Mouse (Mus musculus) olfactory bulb, adult 2 months (tissue): Measurements from ENCODE around the gene Oxld1. TPM values are rescaled to one million over a fixed set of nuclear protein-coding genes. Genes with fewer than 3 reads are reported as not detected.
A peak's percentile ranks its signal among the peaks of the same experiment; 100 is the strongest.

Source experiments
- H3K27ac ChIP-seq: fragments of 200-500 bp; 2 replicates; pipeline ENCODE4 v1.5.1; 2012; ENCODE audit warnings: low read depth, low read length; ENCODE audit not compliant: insufficient read depth
- H3K4me1 ChIP-seq: fragments of 200-500 bp; 2 replicates; pipeline ENCODE4 v1.6.1; 2012; ENCODE audit warnings: low read length; ENCODE audit not compliant: control insufficient read depth, insufficient read depth
- H3K4me3 ChIP-seq: fragments of 200-500 bp; 2 replicates; pipeline ENCODE4 v1.5.1; 2012; ENCODE audit warnings: mild to moderate bottlenecking, low read depth, low read length, moderate library complexity; ENCODE audit not compliant: insufficient read depth
- CTCF ChIP-seq: fragments of 200-500 bp; IDR thresholded peaks from 2 replicates; pipeline ENCODE4 v1.5.1; 2012; ENCODE audit warnings: low read depth, mild to moderate bottlenecking, low read length, moderate library complexity; ENCODE audit not compliant: insufficient read depth
- POLR2A ChIP-seq: fragments of 200-500 bp; IDR thresholded peaks from 2 replicates; pipeline ENCODE4 v1.6.1; 2012; ENCODE audit warnings: mild to moderate bottlenecking, low read depth, low read length, moderate library complexity; ENCODE audit not compliant: insufficient read depth
- WGBS: fragments of 180-500 bp; shearing (Covaris S2); methylation state at CpG from one replicate; pipeline ENCODE4 v1.1.7; 2018; 5-methylcytosine and 5-hydroxymethylcytosine counted together
- polyA plus RNA-seq: library from polyadenylated mRNA; stranded (reverse); fragments of >200 nt; gene quantifications from 2 replicates; pipeline ENCODE4 v1.2.4, GENCODE M21; 2012; ENCODE audit warnings: low replicate concordance; ENCODE audit not compliant: missing spikeins, insufficient read depth, insufficient read length

The Oxld1 gene
- polyA plus RNA-seq, 1 experiment: not detected

DNA sequence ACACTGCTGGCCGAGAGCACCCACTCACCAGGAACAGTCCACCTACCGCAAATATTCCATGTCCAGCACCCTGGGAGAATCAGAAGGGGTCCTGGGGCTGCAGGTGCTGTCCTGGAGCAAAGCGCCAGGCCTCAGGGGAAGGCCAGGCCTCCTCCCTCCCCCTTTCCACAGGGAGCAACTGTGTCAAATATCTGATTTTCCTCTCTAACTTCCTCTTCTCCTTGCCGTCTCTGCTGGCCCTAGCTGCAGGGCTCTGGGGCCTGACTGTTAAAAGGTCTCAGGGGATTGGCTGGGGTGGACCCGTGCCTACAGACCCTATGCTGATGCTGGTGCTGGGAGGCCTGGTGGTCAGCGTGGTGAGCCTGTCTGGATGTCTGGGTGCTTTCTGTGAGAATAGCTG, 13.8 kb downstream of the Oxld1 start:
- no peaks in the 10 kb centered on the region for H3K4me1 ChIP-seq
- TF ChIP-seq CTCF (no peak), POLR2A (no peak)
- no peak overlapping the region for H3K27ac ChIP-seq
- H3K4me3 ChIP-seq: no peak overlapping the region
- WGBS: 78% methylated on average over 6 of the region's 6 CpGs

DNA sequence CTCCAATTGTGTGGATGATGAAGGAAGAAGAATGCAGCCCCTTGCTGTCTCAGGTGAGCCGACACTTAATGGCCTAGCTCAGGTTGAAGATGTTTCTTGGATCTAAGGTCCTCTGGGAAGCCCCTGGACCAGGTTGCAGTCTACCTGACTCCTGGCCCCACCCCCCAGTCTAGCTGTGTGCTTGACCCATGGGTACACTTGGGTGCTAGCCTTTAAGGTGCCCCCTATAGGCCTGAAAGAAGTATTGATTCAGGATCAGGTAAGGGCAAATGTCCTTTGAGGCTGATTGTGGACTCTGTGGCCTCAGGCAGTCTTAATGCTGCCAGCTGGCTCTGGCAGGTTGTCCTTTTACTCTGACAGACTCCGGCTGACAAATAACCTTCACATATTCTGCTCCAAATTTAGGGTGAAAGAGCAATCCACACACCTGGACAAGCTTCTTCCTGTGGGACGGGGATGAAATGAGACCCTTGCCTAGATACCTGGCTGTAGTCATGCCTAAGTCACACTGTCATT, 15.0 kb downstream of the Oxld1 start:
- TF ChIP-seq POLR2A (no peak), CTCF (no peak)
- WGBS: 92% methylated on average over 3 of the region's 3 CpGs

DNA sequence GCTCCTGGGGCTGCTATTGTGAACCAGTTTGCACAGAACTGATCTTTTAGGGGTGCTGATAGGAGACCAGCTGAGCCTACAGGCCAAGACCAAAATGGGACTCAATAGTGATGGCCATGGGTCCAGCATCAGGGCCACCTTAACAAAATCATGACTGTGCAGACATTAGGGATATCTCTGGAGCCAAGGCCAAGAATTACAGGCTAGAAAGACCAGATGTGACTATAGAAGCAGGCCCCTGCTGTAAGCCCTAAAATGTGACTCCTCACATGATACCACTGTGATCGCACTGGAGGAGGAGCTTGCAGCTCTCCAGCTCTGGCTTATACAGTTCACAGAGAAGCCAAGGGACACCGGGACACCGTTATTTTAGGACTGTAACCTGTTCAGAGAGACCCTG, 15.5 kb downstream of the Oxld1 start, which contains the start of gene Tspan10:
TSS of gene Tspan10 (plus strand) at position 301 of the 400 bp plus-strand sequence.
- no peak within 1 kb of the TSS for H3K4me3 ChIP-seq
- no peak within 1 kb of the TSS for H3K27ac ChIP-seq
- WGBS: 88% methylated on average over 3 of the region's 3 CpGs
- TF ChIP-seq POLR2A (no peak), CTCF (no peak)
- no peaks in the 10 kb centered on the region for H3K4me1 ChIP-seq

More for the DNA sequence above, 15.0 kb downstream of the Oxld1 start:
- Histone ChIP-seq H3K4me3 (no peak overlapping the region), H3K4me1 (no peaks in the 10 kb centered on the region), H3K27ac (no peak overlapping the region)

DNA sequence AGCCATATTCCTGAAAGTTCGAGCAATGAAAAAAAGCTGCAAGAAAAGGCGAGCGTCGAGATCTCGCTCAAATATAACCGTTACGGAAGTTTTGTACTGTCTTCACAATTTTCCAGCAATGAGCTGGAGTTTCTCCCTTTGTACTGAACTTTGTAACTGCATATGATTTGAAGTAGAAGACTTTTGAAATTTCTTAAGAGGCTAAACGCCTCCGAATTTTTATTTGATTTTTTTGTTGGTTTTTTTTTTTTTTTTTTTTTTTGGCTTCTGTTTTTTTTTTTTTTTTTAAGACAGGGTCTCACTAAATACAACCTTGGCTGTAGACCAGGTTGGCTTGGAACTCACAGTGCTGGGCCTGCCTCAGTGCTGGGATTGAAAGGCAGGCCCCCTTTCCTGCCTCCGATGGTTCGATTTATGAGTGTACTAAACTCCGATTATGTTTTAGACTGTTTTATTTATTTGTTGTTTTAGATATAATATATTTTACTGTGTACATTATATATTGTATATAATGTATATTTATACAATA, 19.9 kb downstream of the Oxld1 start:
- Histone ChIP-seq H3K4me3 (peak overlapping the region; percentile 99), H3K27ac (no peak overlapping the region), H3K4me1 (no peaks in the 10 kb centered on the region)
- 15% methylated on average over 12 of the region's 12 CpGs for WGBS
- TF ChIP-seq CTCF: no peak
- no peak for TF ChIP-seq POLR2A

DNA sequence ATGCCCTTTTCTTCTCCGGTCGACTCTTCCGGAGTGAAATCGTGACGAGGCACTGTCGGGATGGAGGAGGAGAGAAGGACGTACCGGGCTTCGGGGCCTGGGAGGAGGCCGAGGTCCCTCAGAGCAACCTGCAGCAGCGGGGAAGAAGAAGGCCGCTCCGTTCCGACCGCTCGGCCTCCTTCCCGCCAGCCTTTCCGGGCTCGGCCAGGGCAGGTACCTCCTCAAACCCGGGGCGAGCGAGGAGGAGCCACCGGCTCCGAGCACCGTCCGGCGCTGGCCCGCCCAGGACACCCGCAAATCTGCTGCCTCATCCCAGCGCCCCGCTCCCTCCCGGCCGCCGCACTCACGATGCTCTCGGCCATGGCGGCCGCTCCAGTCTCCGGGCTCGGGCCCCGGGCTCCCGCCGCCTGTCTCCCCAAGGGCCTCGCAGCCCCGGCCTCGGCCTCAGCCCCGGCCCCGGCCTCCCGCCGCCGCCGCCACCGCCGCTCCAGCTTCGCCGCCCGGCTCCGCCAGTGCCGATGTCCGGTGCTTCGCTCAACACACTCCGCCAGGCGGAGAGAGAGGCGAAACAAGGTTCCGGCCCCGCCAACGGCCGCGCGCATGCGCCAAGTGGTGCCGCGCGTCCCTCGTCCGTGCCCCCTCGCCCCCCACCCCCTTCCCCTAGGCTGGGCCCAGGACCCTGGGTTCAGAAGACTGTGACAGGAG, 20.6 kb downstream of the Oxld1 start, which contains the start of gene Nploc4:
TSS of gene Nploc4 (minus strand) at position 557 of the 705 bp plus-strand sequence.
- peak; percentile 65 for TF ChIP-seq POLR2A
- TF ChIP-seq CTCF: no peak
- Histone ChIP-seq H3K4me3 (peak within 1 kb of the TSS; percentile 99), H3K27ac (peak within 1 kb of the TSS; percentile 20; the same call in 1 of the 2 replicates), H3K4me1 (no peaks in the 10 kb centered on the region)
- WGBS: under 1% methylated on average over 75 of the region's 77 CpGs

DNA sequence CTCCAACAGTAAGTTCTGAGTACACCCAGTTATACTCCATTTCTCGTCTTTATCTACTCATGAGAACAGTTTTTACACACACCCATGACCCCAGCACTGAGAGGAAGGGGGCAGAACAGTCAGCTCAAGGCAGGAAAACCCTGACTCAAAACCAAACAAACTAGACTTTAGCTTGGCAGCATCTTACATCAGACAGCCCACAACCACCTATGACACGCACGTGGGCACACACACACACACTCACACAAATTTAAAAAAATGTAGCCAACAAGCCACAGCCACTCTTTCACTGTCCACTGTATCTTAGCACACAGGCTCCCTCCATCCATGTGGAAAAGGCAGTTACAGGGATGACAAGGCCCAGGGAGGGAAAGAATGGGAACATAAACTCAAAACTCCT, 31.1 kb downstream of the Oxld1 start:
- no peak overlapping the region for H3K4me3 ChIP-seq
- WGBS: 90% methylated on average over 3 of the region's 3 CpGs
- TF ChIP-seq POLR2A (no peak), CTCF (no peak)

DNA sequence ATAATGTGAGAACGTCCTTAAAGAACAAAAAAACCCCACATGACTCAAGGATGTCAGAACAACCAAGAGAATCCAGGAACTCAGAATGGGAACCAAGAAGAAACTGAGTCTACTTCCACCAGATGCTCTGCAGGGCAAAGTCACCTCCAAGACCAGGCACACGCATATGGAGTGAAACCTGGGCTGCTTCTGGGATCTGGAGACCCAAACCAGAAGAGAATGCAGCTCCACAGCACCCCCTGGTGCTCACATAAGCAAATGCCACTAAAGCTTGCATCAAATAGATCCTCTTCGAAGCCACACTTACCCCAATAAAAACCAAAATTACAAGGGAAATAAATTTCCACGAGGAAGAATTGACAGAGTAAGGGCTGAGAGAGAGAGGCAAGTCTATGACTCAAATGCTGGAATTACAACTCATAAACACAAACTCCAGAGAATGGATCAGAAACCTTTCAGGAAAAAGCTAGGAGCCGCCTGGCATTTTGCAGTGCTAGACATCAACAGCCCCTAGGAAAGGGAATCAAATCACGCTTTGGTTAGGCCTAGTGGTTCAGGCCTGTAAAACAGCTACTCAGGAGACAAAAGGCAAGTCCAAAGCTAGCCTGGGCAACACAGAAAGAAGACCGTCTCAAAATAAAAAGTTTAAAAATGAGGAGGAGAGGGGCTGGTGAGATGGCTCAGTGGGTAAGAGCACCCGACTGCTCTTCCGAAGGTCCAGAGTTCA, 34.1 kb downstream of the Oxld1 start:
- TF ChIP-seq POLR2A (no peak), CTCF (0 out of 2 replicates have a peak, but pooled peaks have one; percentile 36)
- Histone ChIP-seq H3K4me3 (no peak overlapping the region), H3K4me1 (no peaks in the 10 kb centered on the region), H3K27ac (no peak overlapping the region)
- 56% methylated on average over 9 of the region's 9 CpGs for WGBS

More for the DNA sequence above, 31.1 kb downstream of the Oxld1 start:
- Histone ChIP-seq H3K4me1 (no peaks in the 10 kb centered on the region), H3K27ac (no peak overlapping the region)

DNA sequence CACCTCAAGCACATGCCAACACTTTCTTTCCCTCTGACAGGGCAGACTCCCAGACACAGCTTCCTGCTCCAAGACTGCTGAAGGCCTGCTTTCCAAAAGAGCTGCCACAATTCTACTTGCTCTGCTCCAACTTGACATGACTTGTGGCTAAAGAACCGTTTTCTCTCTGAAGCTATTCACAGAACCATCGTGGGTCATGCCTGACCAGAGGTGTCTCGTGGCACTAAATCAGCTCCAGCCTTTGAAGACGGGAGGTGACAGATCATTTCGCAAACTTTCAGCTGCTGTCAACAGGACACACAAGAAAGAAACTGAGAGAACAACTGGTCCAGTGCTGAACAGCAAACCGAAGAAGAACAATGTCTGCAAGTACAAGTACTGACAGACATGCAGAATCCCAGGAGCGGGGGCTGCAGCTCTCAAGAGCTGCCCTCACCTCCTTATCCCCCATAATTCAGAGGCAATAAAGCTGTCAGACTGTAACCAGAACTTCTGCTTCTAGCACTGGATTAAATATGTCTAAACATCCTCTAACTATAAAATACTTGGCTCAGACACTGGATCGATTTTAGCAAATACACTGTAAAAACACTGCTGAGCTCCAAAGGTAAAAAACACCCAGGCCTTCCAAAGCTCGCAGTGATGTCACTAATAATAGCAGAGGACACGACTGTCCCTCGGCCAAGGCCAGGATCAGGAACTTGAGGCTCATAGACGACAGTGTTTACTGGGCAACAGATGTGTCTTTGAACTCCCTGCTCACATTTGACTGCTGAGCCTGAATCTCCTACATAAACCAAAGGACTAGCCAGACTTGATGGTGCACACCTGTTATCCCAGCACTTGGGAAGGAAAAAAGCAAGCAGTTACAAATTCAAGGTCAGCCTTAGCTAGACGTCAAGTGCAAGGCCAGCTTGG, 35.0 kb downstream of the Oxld1 start:
- Histone ChIP-seq H3K27ac (no peak overlapping the region), H3K4me3 (no peak overlapping the region), H3K4me1 (no peaks in the 10 kb centered on the region)
- WGBS: 83% methylated on average over 13 of the region's 13 CpGs
- TF ChIP-seq CTCF (no peak), POLR2A (no peak)
